In the genomic region with DNA sequence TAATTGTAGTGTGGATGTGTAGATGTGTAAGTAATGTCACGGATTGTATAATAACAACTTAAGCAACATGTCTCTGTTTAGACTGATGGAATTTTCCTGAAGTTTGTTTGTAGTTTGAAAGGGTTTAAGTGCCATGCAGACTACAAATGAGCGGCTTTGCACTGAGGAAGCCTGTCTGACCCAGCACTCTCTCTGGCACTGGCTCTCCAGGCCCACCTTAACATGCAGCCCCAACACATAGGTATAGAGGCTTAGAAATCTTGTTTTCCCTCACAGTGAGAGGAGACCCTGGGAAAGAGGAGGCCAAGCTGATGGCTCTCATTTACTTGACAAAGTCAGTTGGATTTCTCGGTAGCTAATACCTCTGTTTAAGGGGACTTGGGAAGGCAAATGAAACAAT, we compare ENCODE assay signal across 10 mouse cellular contexts. TPM values are rescaled to one million over a fixed set of nuclear protein-coding genes. Genes with fewer than 3 reads are reported as not detected.
A peak's percentile ranks its signal among the peaks of the same experiment; 100 is the strongest.
DNase-seq lines count a peak whose midpoint lies in the region; ATAC-seq lines count a peak whose summit lies in the region.
"Had no signal": no experiment of that assay in that cellular context is flagged by ENCODE, and none has a peak within 500 bp of the region (broad histone marks: within the 10 kb centered on the region; RNA-seq: fewer than 3 reads in every experiment).

No protein-coding gene starts in this region.

- no peak for ATAC-seq in kidney, embryonic 15.5 days (replicated peaks; ENCODE audit: low FRiP score)
- no peak for ATAC-seq in embryonic facial prominence, embryonic 14.5 days (ENCODE audit: low read depth)
- no peak for ATAC-seq in hindbrain, embryonic 13.5 days (ENCODE audit: low FRiP score)
- no peak for ATAC-seq in midbrain, embryonic 15.5 days (replicated peaks)
- no peak for ATAC-seq in megakaryocyte-erythroid progenitor cell, adult 5-6 weeks (replicated peaks; ENCODE audit: low FRiP score, low TSS enrichment, poor library complexity, severe bottlenecking)

- no peaks in the 10 kb centered on the region for H3K36me3 ChIP-seq in kidney, embryonic 15.5 days
- H3K36me3 ChIP-seq in embryonic facial prominence, embryonic 14.5 days (ENCODE audit: control insufficient read depth, insufficient read depth, low read length), result no peaks in the 10 kb centered on the region
- H3K36me3 ChIP-seq in hindbrain, embryonic 13.5 days, result no peaks in the 10 kb centered on the region
- H3K36me3 ChIP-seq in midbrain, embryonic 15.5 days (replicated peaks), result no peaks in the 10 kb centered on the region

- no peak for DNase-seq in kidney, postnatal 36 days
- no peak for DNase-seq in embryonic facial prominence, embryonic 14.5 days (ENCODE audit: low spot score)
- no peak for DNase-seq in right cerebral cortex, postnatal 36 days (ENCODE audit: low spot score in 2 of 2)
- no peak for DNase-seq in right cerebral cortex, adult 2 months (ENCODE audit: low spot score in 2 of 2)
- DNase-seq: adrenal gland, postnatal 25 days had no signal

- H3K9ac ChIP-seq in kidney, embryonic 15.5 days, result no peak overlapping the region
- H3K9ac ChIP-seq in embryonic facial prominence, embryonic 14.5 days (ENCODE audit: low read depth, low read length), result peak overlapping the region; percentile 71; the same call in 1 of the 2 replicates
- H3K9ac ChIP-seq in hindbrain, embryonic 13.5 days, result peak overlapping the region; percentile 75
- H3K9ac ChIP-seq in midbrain, embryonic 15.5 days, result no peak overlapping the region

- no peaks in the 10 kb centered on the region for H3K9me3 ChIP-seq in kidney, embryonic 15.5 days (replicated peaks)
- no peaks in the 10 kb centered on the region for H3K9me3 ChIP-seq in embryonic facial prominence, embryonic 14.5 days (ENCODE audit: control insufficient read depth, low read length)
- H3K9me3 ChIP-seq in hindbrain, embryonic 13.5 days, result no peaks in the 10 kb centered on the region
- no peaks in the 10 kb centered on the region for H3K9me3 ChIP-seq in midbrain, embryonic 15.5 days

- peak overlapping the region; percentile 73 for H3K4me2 ChIP-seq in kidney, embryonic 15.5 days
- H3K4me2 ChIP-seq in embryonic facial prominence, embryonic 14.5 days (ENCODE audit: low read depth, low read length), result peak overlapping the region; percentile 71
- H3K4me2 ChIP-seq in hindbrain, embryonic 13.5 days, result peak overlapping the region; percentile 76
- peak overlapping the region; percentile 63 for H3K4me2 ChIP-seq in midbrain, embryonic 15.5 days

- no peak overlapping the region for H3K27ac ChIP-seq in kidney, embryonic 15.5 days
- H3K27ac ChIP-seq in embryonic facial prominence, embryonic 14.5 days (replicated peaks; ENCODE audit: low read depth, low read length), result peak overlapping the region; percentile 87; the same call in 1 of the 2 replicates
- peak overlapping the region; percentile 87 for H3K27ac ChIP-seq in hindbrain, embryonic 13.5 days
- peak overlapping the region; percentile 65 for H3K27ac ChIP-seq in midbrain, embryonic 15.5 days
- H3K27ac ChIP-seq: macrophage had no signal

- peaks cover 78% of the 10 kb centered on the region for H3K27me3 ChIP-seq in kidney, embryonic 15.5 days
- 0 out of 2 replicates have a peak, but pooled peaks cover 3% of the 10 kb centered on the region for H3K27me3 ChIP-seq in embryonic facial prominence, embryonic 14.5 days (replicated peaks; ENCODE audit: control insufficient read depth, insufficient read depth, low read length)
- H3K27me3 ChIP-seq in hindbrain, embryonic 13.5 days, result peaks cover 34% of the 10 kb centered on the region
- H3K27me3 ChIP-seq in midbrain, embryonic 15.5 days (replicated peaks), result peaks cover 32% of the 10 kb centered on the region

- 36% methylated on average over 3 of the region's 3 CpGs for WGBS in kidney, embryonic 15.5 days
- 36% methylated on average over 3 of the region's 3 CpGs for WGBS in embryonic facial prominence, embryonic 14.5 days
- WGBS in hindbrain, embryonic 13.5 days, result 12% methylated on average over 3 of the region's 3 CpGs
- WGBS in midbrain, embryonic 15.5 days, result 30% methylated on average over 3 of the region's 3 CpGs

- peaks cover 25% of the 10 kb centered on the region for H3K4me1 ChIP-seq in kidney, embryonic 15.5 days
- H3K4me1 ChIP-seq in embryonic facial prominence, embryonic 14.5 days (ENCODE audit: control insufficient read depth, insufficient read depth, low read length), result peaks cover 3% of the 10 kb centered on the region; the same call in 1 of the 2 replicates
- peaks cover 22% of the 10 kb centered on the region for H3K4me1 ChIP-seq in hindbrain, embryonic 13.5 days (replicated peaks)
- H3K4me1 ChIP-seq in midbrain, embryonic 15.5 days, result peaks cover 13% of the 10 kb centered on the region

- H3K4me3 ChIP-seq in kidney, embryonic 15.5 days (replicated peaks), result peak overlapping the region; percentile 53
- H3K4me3 ChIP-seq in embryonic facial prominence, embryonic 14.5 days (ENCODE audit: low read depth, low read length), result peak overlapping the region; percentile 54
- H3K4me3 ChIP-seq in hindbrain, embryonic 13.5 days, result peak overlapping the region; percentile 54
- peak overlapping the region; percentile 53; the same call in 1 of the 2 replicates for H3K4me3 ChIP-seq in midbrain, embryonic 15.5 days

RNA-seq across cellular contexts. Expression of a gene that starts 13.9 kb away (rescaled TPM):
- polyA plus RNA-seq in kidney, embryonic 15.5 days (2015; fragmentation: Nextera tagmentation; extraction: Ambion mirVana), result 26.8 and 29.3 TPM in 2 replicates
- polyA plus RNA-seq in embryonic facial prominence, embryonic 14.5 days (2014; fragmentation: Nextera tagmentation; extraction: Ambion mirVana), result 61.7 and 62.6 TPM in 2 replicates
- 48.1 and 53.2 TPM in 2 replicates for polyA plus RNA-seq in hindbrain, embryonic 13.5 days (2015; fragmentation: Nextera tagmentation; extraction: Ambion mirVana)
- 26.5 and 27.8 TPM in 2 replicates for polyA plus RNA-seq in midbrain, embryonic 15.5 days (2015; fragmentation: Nextera tagmentation; extraction: Ambion mirVana)
- total RNA-seq in megakaryocyte-erythroid progenitor cell, adult 5-6 weeks (2014; fragmentation: Nextera tagmentation), result 136 and 212 TPM in 2 replicates
- 16.7 and 33.0 TPM in 2 replicates for total RNA-seq in megakaryocyte-erythroid progenitor cell, adult 5-6 weeks (2017)

RNA-seq across cellular contexts. Expression of a gene that starts 19.2 kb away (rescaled TPM):
- 0.51 and 0.59 TPM in 2 replicates for polyA plus RNA-seq in kidney, embryonic 15.5 days (2015; fragmentation: Nextera tagmentation; extraction: Ambion mirVana)
- 4.1 and 4.4 TPM in 2 replicates for polyA plus RNA-seq in embryonic facial prominence, embryonic 14.5 days (2014; fragmentation: Nextera tagmentation; extraction: Ambion mirVana)
- polyA plus RNA-seq in hindbrain, embryonic 13.5 days (2015; fragmentation: Nextera tagmentation; extraction: Ambion mirVana), result 34.2 and 37.0 TPM in 2 replicates
- polyA plus RNA-seq in midbrain, embryonic 15.5 days (2015; fragmentation: Nextera tagmentation; extraction: Ambion mirVana), result 12.7 and 13.7 TPM in 2 replicates
- total RNA-seq in megakaryocyte-erythroid progenitor cell, adult 5-6 weeks (2014; fragmentation: Nextera tagmentation), result not detected in 2 replicates
- total RNA-seq in megakaryocyte-erythroid progenitor cell, adult 5-6 weeks (2017), result not detected in 2 replicates
- polyA plus RNA-seq: macrophage had no signal

Comparison
In these comparisons a context has a peak if more than half of its experiments do, and no peak if none do; other contexts are left out.
1. H3K9ac ChIP-seq: peak in embryonic facial prominence, embryonic 14.5 days (single experiment) and hindbrain, embryonic 13.5 days (single experiment); none in kidney, embryonic 15.5 days (single experiment) and midbrain, embryonic 15.5 days (single experiment).
2. Peak in every context shown above with its lines, with median percentiles within 50 percentile points of each other: H3K4me2 ChIP-seq and H3K4me3 ChIP-seq.